Mouse (Mus musculus): ENCODE results near the gene Snx20.

- TF ChIP-seq CTCF (IDR thresholded peaks at IDR 0.05; ENCODE audit: borderline replicate concordance, insufficient read depth, low read depth, low read length): no peak
- TF ChIP-seq POLR2A (IDR thresholded peaks at IDR 0.05; ENCODE audit: borderline replicate concordance, insufficient read depth, low read length): no peak
Observed at GRCm38 (mm10) chr8:88620931-88621330, 15.0 kb downstream of the Snx20 start.
